10 mouse cellular contexts compared by ENCODE assay signal in the genomic region with DNA sequence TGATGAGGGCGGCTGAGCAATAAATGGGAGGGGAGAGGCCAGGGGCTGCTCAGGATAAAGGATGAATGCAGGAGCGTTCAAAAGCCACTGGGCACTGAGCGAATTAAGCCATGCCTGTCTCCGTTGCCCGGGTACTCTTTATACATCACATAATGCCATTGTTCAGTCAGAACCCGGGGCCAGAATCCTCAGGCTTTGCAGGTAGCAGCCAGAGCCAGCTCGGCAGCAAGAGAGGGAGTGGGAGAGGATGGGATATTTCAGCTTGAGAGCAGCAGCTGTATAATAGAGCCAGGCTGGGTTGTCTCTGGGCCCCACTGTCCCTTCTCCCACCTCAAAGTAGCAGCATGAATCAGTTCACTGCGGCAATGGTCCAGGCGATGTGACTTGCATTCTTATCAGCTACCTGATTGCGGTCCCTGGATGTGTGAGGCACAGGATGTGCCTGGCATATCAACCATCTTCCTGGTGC.
DNase-seq lines count a peak whose midpoint lies in the region; ATAC-seq and TF ChIP-seq lines count a peak whose summit lies in the region.
"Had no signal": no experiment of that assay in that cellular context is flagged by ENCODE, and none has a peak within 500 bp of the region (broad histone marks: within the 10 kb centered on the region; RNA-seq: fewer than 3 reads in every experiment).

No protein-coding gene starts in this region.

- peak; percentile 72 for DNase-seq in embryo, embryonic 10 days (ENCODE audit: low spot score)
- peak; percentile 95 for DNase-seq in forebrain, embryonic 14.5 days (ENCODE audit: low spot score)
- peak; percentile 58 to 77 for DNase-seq in layer of hippocampus, postnatal 10 days (ENCODE audit: low spot score in 2 of 2)
- peak; percentile 49 for DNase-seq in neural tube, embryonic 10.5 days (ENCODE audit: extremely low spot score, low spot score)
- DNase-seq in stomach, postnatal 0 days (ENCODE audit: low spot score), result no peak
- no peak for DNase-seq in adrenal gland, postnatal 10 days
- no peak for DNase-seq in kidney, adult 18-20 months
- DNase-seq: liver, embryonic 13.5 days had no signal

- peak overlapping the region; percentile 31 for H3K4me2 ChIP-seq in forebrain, embryonic 14.5 days (ENCODE audit: low read length)
- no peak overlapping the region for H3K4me2 ChIP-seq in stomach, postnatal 0 days (replicated peaks; ENCODE audit: low read depth)
- H3K4me2 ChIP-seq: liver, embryonic 13.5 days had no signal

- TF ChIP-seq EP300 in stomach, postnatal 0 days (optimal IDR thresholded peaks at IDR 0.05), result no peak

- TF ChIP-seq CTCF in stomach, postnatal 0 days (IDR thresholded peaks at IDR 0.05; ENCODE audit: low read depth), result no peak

- peak overlapping the region; percentile 56 for H3K9ac ChIP-seq in forebrain, embryonic 14.5 days (ENCODE audit: low read length)
- no peak overlapping the region for H3K9ac ChIP-seq in stomach, postnatal 0 days (ENCODE audit: low read length)
- H3K9ac ChIP-seq: liver, embryonic 13.5 days had no signal

- WGBS in forebrain, embryonic 14.5 days, result 5% methylated on average over 10 of the region's 10 CpGs
- WGBS in stomach, postnatal 0 days, result 62% methylated on average over 10 of the region's 10 CpGs

- peaks cover 48% of the 10 kb centered on the region for H3K4me1 ChIP-seq in forebrain, embryonic 14.5 days (ENCODE audit: control insufficient read depth, insufficient read depth, low read length)
- H3K4me1 ChIP-seq in stomach, postnatal 0 days (replicated peaks; ENCODE audit: control insufficient read depth, insufficient read depth), result no peaks in the 10 kb centered on the region
- H3K4me1 ChIP-seq: liver, embryonic 13.5 days had no signal

- no peak overlapping the region for H3K4me3 ChIP-seq in forebrain, embryonic 14.5 days (ENCODE audit: low read depth, low read length)
- H3K4me3 ChIP-seq in stomach, postnatal 0 days (ENCODE audit: low read depth, low read length), result no peak overlapping the region
- H3K4me3 ChIP-seq: liver, embryonic 13.5 days had no signal

- H3K9me3 ChIP-seq in forebrain, embryonic 14.5 days (replicated peaks; ENCODE audit: control insufficient read depth, low read length), result no peaks in the 10 kb centered on the region
- H3K9me3 ChIP-seq in stomach, postnatal 0 days (ENCODE audit: control insufficient read depth, low read length), result no peaks in the 10 kb centered on the region
- H3K9me3 ChIP-seq: liver, embryonic 13.5 days had no signal

- no peaks in the 10 kb centered on the region for H3K36me3 ChIP-seq in forebrain, embryonic 14.5 days (ENCODE audit: control insufficient read depth, insufficient read depth, low read length)
- no peaks in the 10 kb centered on the region for H3K36me3 ChIP-seq in stomach, postnatal 0 days (ENCODE audit: control insufficient read depth, insufficient read depth, low read length)
- H3K36me3 ChIP-seq: liver, embryonic 13.5 days had no signal

- peak; percentile 88 for ATAC-seq in forebrain, embryonic 14.5 days
- ATAC-seq in stomach, postnatal 0 days (ENCODE audit: low FRiP score, low TSS enrichment), result no peak
- no peak for ATAC-seq in monocyte, adult 5-6 weeks (replicated peaks; ENCODE audit: insufficient number of reproducible peaks, low FRiP score, low TSS enrichment, poor library complexity, severe bottlenecking)
- ATAC-seq: intestine, postnatal 0 days had no signal

- peak overlapping the region; percentile 99 for H3K27ac ChIP-seq in forebrain, embryonic 14.5 days (ENCODE audit: low read depth, low read length)
- no peak overlapping the region for H3K27ac ChIP-seq in stomach, postnatal 0 days (replicated peaks)
- H3K27ac ChIP-seq: liver, embryonic 13.5 days had no signal

- no peaks in the 10 kb centered on the region for H3K27me3 ChIP-seq in forebrain, embryonic 14.5 days (replicated peaks; ENCODE audit: control insufficient read depth, insufficient read depth, low read length)
- no peaks in the 10 kb centered on the region for H3K27me3 ChIP-seq in stomach, postnatal 0 days (ENCODE audit: control insufficient read depth, insufficient read depth, low read length)
- H3K27me3 ChIP-seq: liver, embryonic 13.5 days had no signal

Comparison
In these comparisons a context has a peak if more than half of its experiments do, and no peak if none do; other contexts are left out.
1. DNase-seq: peak in embryo, embryonic 10 days (single experiment), forebrain, embryonic 14.5 days (single experiment), layer of hippocampus, postnatal 10 days (2 of 2) and neural tube, embryonic 10.5 days (single experiment); none in stomach, postnatal 0 days (single experiment), adrenal gland, postnatal 10 days (single experiment) and kidney, adult 18-20 months (single experiment).